Mouse (Mus musculus): ENCODE measurements around the gene Tsc22d2. TPM values are rescaled to one million over a fixed set of nuclear protein-coding genes. Genes with fewer than 3 reads are reported as not detected.
"Not testable (repeated sequence)": the region's sequence is repeated elsewhere in the genome, so short reads cannot be mapped to it uniquely, and the experiment has no call there.

Gene Tsc22d2
- polyA plus RNA-seq, 1 experiment, result 14.7 TPM

GRCm38 (mm10) chr3:58428861-58429260 lies 14.3 kb downstream of the Tsc22d2 start:
- DNase-seq (ENCODE audit: low spot score), result no peak

GRCm38 (mm10) chr3:58434414-58434813 lies 19.9 kb downstream of the Tsc22d2 start:
- DNase-seq (ENCODE audit: low spot score), result no peak

GRCm38 (mm10) chr3:58448230-58448629 lies 33.7 kb downstream of the Tsc22d2 start:
- DNase-seq (ENCODE audit: low spot score), result no peak

- no peak for DNase-seq (ENCODE audit: low spot score)
Observed at GRCm38 (mm10) chr3:58449487-58449886, 35.0 kb downstream of the Tsc22d2 start.

- no peak for DNase-seq (ENCODE audit: low spot score)
Observed at GRCm38 (mm10) chr3:58454414-58455205, 40.1 kb downstream of the Tsc22d2 start.

- no peak for DNase-seq (ENCODE audit: low spot score)
Observed at GRCm38 (mm10) chr3:58455255-58455654, 40.7 kb downstream of the Tsc22d2 start.

- no peak for DNase-seq (ENCODE audit: low spot score)
Observed at GRCm38 (mm10) chr3:58469655-58470437, 55.3 kb downstream of the Tsc22d2 start.

- not testable (repeated sequence) for DNase-seq (ENCODE audit: low spot score)
Observed at GRCm38 (mm10) chr3:58475298-58475697, 60.8 kb downstream of the Tsc22d2 start.

GRCm38 (mm10) chr3:58478755-58479455 lies 64.4 kb downstream of the Tsc22d2 start:
- DNase-seq (ENCODE audit: low spot score), result no peak

- no peak for DNase-seq (ENCODE audit: low spot score)
Observed at GRCm38 (mm10) chr3:58485883-58486282, 71.4 kb downstream of the Tsc22d2 start.

- DNase-seq (ENCODE audit: low spot score), result no peak
Observed at GRCm38 (mm10) chr3:58487121-58487520, 72.6 kb downstream of the Tsc22d2 start.

GRCm38 (mm10) chr3:58487999-58488775 lies 73.7 kb downstream of the Tsc22d2 start:
- no peak for DNase-seq (ENCODE audit: low spot score)

- DNase-seq (ENCODE audit: low spot score), result no peak
Observed at GRCm38 (mm10) chr3:58490787-58491186, 76.3 kb downstream of the Tsc22d2 start.

- no peak for DNase-seq (ENCODE audit: low spot score)
Observed at GRCm38 (mm10) chr3:58493621-58494020, 79.1 kb downstream of the Tsc22d2 start.

- DNase-seq (ENCODE audit: low spot score), result no peak
Observed at GRCm38 (mm10) chr3:58501961-58502360, 87.4 kb downstream of the Tsc22d2 start.

- no peak for DNase-seq (ENCODE audit: low spot score)
Observed at GRCm38 (mm10) chr3:58503720-58504333, 89.3 kb downstream of the Tsc22d2 start.

- no peak for DNase-seq (ENCODE audit: low spot score)
Observed at GRCm38 (mm10) chr3:58504676-58505075, 90.2 kb downstream of the Tsc22d2 start.

- DNase-seq (ENCODE audit: low spot score), result no peak
Observed at GRCm38 (mm10) chr3:58508020-58508750, 93.7 kb downstream of the Tsc22d2 start.

GRCm38 (mm10) chr3:58511581-58511980 lies 97.1 kb downstream of the Tsc22d2 start:
- no peak for DNase-seq (ENCODE audit: low spot score)

- no peak for DNase-seq (ENCODE audit: low spot score)
Observed at GRCm38 (mm10) chr3:58512740-58513139, 98.2 kb downstream of the Tsc22d2 start.

All from urinary bladder, adult 2 months (tissue).